Comparison of ENCODE assay signal across 8 mouse cellular contexts in genomic region chr12:112672744-112673575, GRCm38 (mm10). TPM values are rescaled to one million over a fixed set of nuclear protein-coding genes. Genes with fewer than 3 reads are reported as not detected.
DNase-seq lines count a peak whose midpoint lies in the region; ATAC-seq lines count a peak whose summit lies in the region.

No protein-coding gene starts in this region.

- WGBS in forebrain, embryonic 10.5 days: 15% methylated on average over 21 of the region's 21 CpGs
- WGBS in hindbrain, embryonic 16.5 days: 5% methylated on average over 16 of the region's 21 CpGs
- 3% methylated on average over 21 of the region's 21 CpGs for WGBS in stomach, embryonic 14.5 days

- H3K9me3 ChIP-seq in erythroblast, embryonic 14.5 days (ENCODE audit: control insufficient read depth, low read length): peaks cover 1% of the 10 kb centered on the region; the same call in 1 of the 2 replicates
- H3K9me3 ChIP-seq in forebrain, embryonic 10.5 days: no peaks in the 10 kb centered on the region
- H3K9me3 ChIP-seq in hindbrain, embryonic 16.5 days (ENCODE audit: control insufficient read depth, low read length): no peaks in the 10 kb centered on the region
- H3K9me3 ChIP-seq in stomach, embryonic 14.5 days (ENCODE audit: control insufficient read depth, low read depth, low read length): no peaks in the 10 kb centered on the region

- peak; percentile 46 for DNase-seq in MN1 (ENCODE audit: low spot score)
- DNase-seq in forebrain, embryonic 10.5 days (ENCODE audit: extremely low spot score, low spot score): peak; percentile 48
- peak; percentile 34 for DNase-seq in lung, postnatal 14 days
- DNase-seq in layer of hippocampus, adult 18-20 months (ENCODE audit: low spot score in 2 of 2): no peak

- H3K4me1 ChIP-seq in erythroblast, embryonic 14.5 days (ENCODE audit: control insufficient read depth): peaks cover 53% of the 10 kb centered on the region
- peaks cover 71% of the 10 kb centered on the region for H3K4me1 ChIP-seq in forebrain, embryonic 10.5 days
- H3K4me1 ChIP-seq in hindbrain, embryonic 16.5 days (ENCODE audit: control insufficient read depth, insufficient read depth, low read depth, low read length): peaks cover 40% of the 10 kb centered on the region
- H3K4me1 ChIP-seq in stomach, embryonic 14.5 days (ENCODE audit: control insufficient read depth, insufficient read depth, low read length): peaks cover 52% of the 10 kb centered on the region

- peak overlapping the region; percentile 98 for H3K4me2 ChIP-seq in hindbrain, embryonic 16.5 days (ENCODE audit: low read length)
- peak overlapping the region; percentile 95 for H3K4me2 ChIP-seq in stomach, embryonic 14.5 days (replicated peaks; ENCODE audit: low read depth, low read length)

- H3K9ac ChIP-seq in hindbrain, embryonic 16.5 days (ENCODE audit: low read depth, low read length): peak overlapping the region; percentile 100
- H3K9ac ChIP-seq in stomach, embryonic 14.5 days (replicated peaks; ENCODE audit: low read depth, low read length): peak overlapping the region; percentile 100

- H3K36me3 ChIP-seq in erythroblast, embryonic 14.5 days (ENCODE audit: control insufficient read depth): peaks cover 42% of the 10 kb centered on the region
- H3K36me3 ChIP-seq in forebrain, embryonic 10.5 days (replicated peaks): peaks cover 42% of the 10 kb centered on the region
- H3K36me3 ChIP-seq in hindbrain, embryonic 16.5 days (ENCODE audit: control insufficient read depth, insufficient read depth, low read length): peaks cover 16% of the 10 kb centered on the region
- H3K36me3 ChIP-seq in stomach, embryonic 14.5 days (ENCODE audit: control insufficient read depth, insufficient read depth, low read length): peaks cover 34% of the 10 kb centered on the region

- peak overlapping the region; percentile 99 for H3K27ac ChIP-seq in forebrain, embryonic 10.5 days
- peak overlapping the region; percentile 94 for H3K27ac ChIP-seq in hindbrain, embryonic 16.5 days (ENCODE audit: low read depth, low read length)
- H3K27ac ChIP-seq in stomach, embryonic 14.5 days (ENCODE audit: low read length): peak overlapping the region; percentile 98

- peak overlapping the region; percentile 83 for H3K4me3 ChIP-seq in erythroblast, embryonic 14.5 days (replicated peaks)
- H3K4me3 ChIP-seq in forebrain, embryonic 10.5 days: peak overlapping the region; percentile 99
- H3K4me3 ChIP-seq in hindbrain, embryonic 16.5 days (ENCODE audit: low read length): peak overlapping the region; percentile 96
- H3K4me3 ChIP-seq in stomach, embryonic 14.5 days (ENCODE audit: low read depth, low read length): peak overlapping the region; percentile 98

- peaks cover 21% of the 10 kb centered on the region for H3K27me3 ChIP-seq in erythroblast, embryonic 14.5 days (ENCODE audit: control insufficient read depth)
- peaks cover 20% of the 10 kb centered on the region for H3K27me3 ChIP-seq in forebrain, embryonic 10.5 days (ENCODE audit: poor library complexity, severe bottlenecking)
- no peaks in the 10 kb centered on the region for H3K27me3 ChIP-seq in hindbrain, embryonic 16.5 days (replicated peaks; ENCODE audit: control insufficient read depth, insufficient read depth, low read length)
- H3K27me3 ChIP-seq in stomach, embryonic 14.5 days (ENCODE audit: control insufficient read depth, insufficient read depth, low read length): no peaks in the 10 kb centered on the region

- ATAC-seq in erythroblast, adult 5-6 weeks (replicated peaks; ENCODE audit: low FRiP score, poor library complexity, severe bottlenecking): no peak
- ATAC-seq in hindbrain, embryonic 16.5 days: peak; percentile 21; the same call in 1 of the 2 replicates
- ATAC-seq in stomach, embryonic 14.5 days (ENCODE audit: insufficient number of reproducible peaks, insufficient read depth, low FRiP score, low read depth): no peak

RNA-seq across cellular contexts. Expression of gene Akt1, which starts 1.7 kb away (rescaled TPM):
- 15.1 and 15.2 TPM in 2 replicates for polyA plus RNA-seq in erythroblast, embryonic 14.5 days (2012)
- total RNA-seq in erythroblast, adult 5-6 weeks (2015; ENCODE audit: low replicate concordance): 20.9 and 30.7 TPM in 2 replicates
- 25.1 and 26.3 TPM in 2 replicates for total RNA-seq in erythroblast, adult 5-6 weeks (2017; ENCODE audit: low replicate concordance)
- polyA plus RNA-seq in forebrain, embryonic 10.5 days (2016; fragmentation: Nextera tagmentation; extraction: Ambion mirVana): 39.2 and 41.9 TPM in 2 replicates
- 55.6 and 62.3 TPM in 2 replicates for polyA plus RNA-seq in hindbrain, embryonic 16.5 days (2015; fragmentation: Nextera tagmentation; extraction: Ambion mirVana)
- polyA plus RNA-seq in stomach, embryonic 14.5 days (2014; fragmentation: Nextera tagmentation; extraction: Ambion mirVana): 55.6 and 64.6 TPM in 2 replicates
- 100 to 1,000 TPM; 169 to 170 TPM for total RNA-seq in layer of hippocampus, adult 18-20 months (2021)

RNA-seq across cellular contexts. Expression of gene Zbtb42, which starts 5.7 kb away (rescaled TPM):
- polyA plus RNA-seq in erythroblast, embryonic 14.5 days (2012): 0.02 TPM in 1 of 2 replicates, not detected in the other
- 2.3 TPM in 1 of 2 replicates, not detected in the other for total RNA-seq in erythroblast, adult 5-6 weeks (2015; ENCODE audit: low replicate concordance)
- 0.42 and 1.2 TPM in 2 replicates for total RNA-seq in erythroblast, adult 5-6 weeks (2017; ENCODE audit: low replicate concordance)
- 4.1 and 4.3 TPM in 2 replicates for polyA plus RNA-seq in forebrain, embryonic 10.5 days (2016; fragmentation: Nextera tagmentation; extraction: Ambion mirVana)
- polyA plus RNA-seq in hindbrain, embryonic 16.5 days (2015; fragmentation: Nextera tagmentation; extraction: Ambion mirVana): 2.4 and 4.0 TPM in 2 replicates
- 10.9 and 14.2 TPM in 2 replicates for polyA plus RNA-seq in stomach, embryonic 14.5 days (2014; fragmentation: Nextera tagmentation; extraction: Ambion mirVana)
- total RNA-seq in layer of hippocampus, adult 18-20 months (2021): under 1 TPM; 0.61 to 0.97 TPM

RNA-seq across cellular contexts. Expression of gene Siva1, which starts 28.5 kb away (rescaled TPM):
- 20.4 and 20.6 TPM in 2 replicates for polyA plus RNA-seq in erythroblast, embryonic 14.5 days (2012)
- total RNA-seq in erythroblast, adult 5-6 weeks (2015; ENCODE audit: low replicate concordance): 45.0 and 45.4 TPM in 2 replicates
- 65.9 and 114 TPM in 2 replicates for total RNA-seq in erythroblast, adult 5-6 weeks (2017; ENCODE audit: low replicate concordance)
- polyA plus RNA-seq in forebrain, embryonic 10.5 days (2016; fragmentation: Nextera tagmentation; extraction: Ambion mirVana): 361 and 369 TPM in 2 replicates
- 48.1 and 57.5 TPM in 2 replicates for polyA plus RNA-seq in hindbrain, embryonic 16.5 days (2015; fragmentation: Nextera tagmentation; extraction: Ambion mirVana)
- polyA plus RNA-seq in stomach, embryonic 14.5 days (2014; fragmentation: Nextera tagmentation; extraction: Ambion mirVana): 250 and 274 TPM in 2 replicates
- 10 to 100 TPM; 23.4 TPM for total RNA-seq in layer of hippocampus, adult 18-20 months (2021)

RNA-seq across cellular contexts. Expression of gene Cep170b, which starts 47.3 kb away (rescaled TPM):
- polyA plus RNA-seq in erythroblast, embryonic 14.5 days (2012): 0.02 and 0.04 TPM in 2 replicates
- total RNA-seq in erythroblast, adult 5-6 weeks (2015; ENCODE audit: low replicate concordance): not detected in 2 replicates
- total RNA-seq in erythroblast, adult 5-6 weeks (2017; ENCODE audit: low replicate concordance): 0.51 TPM in 1 of 2 replicates, not detected in the other
- 5.9 and 7.9 TPM in 2 replicates for polyA plus RNA-seq in forebrain, embryonic 10.5 days (2016; fragmentation: Nextera tagmentation; extraction: Ambion mirVana)
- polyA plus RNA-seq in hindbrain, embryonic 16.5 days (2015; fragmentation: Nextera tagmentation; extraction: Ambion mirVana): 29.5 and 30.6 TPM in 2 replicates
- 15.8 and 16.2 TPM in 2 replicates for polyA plus RNA-seq in stomach, embryonic 14.5 days (2014; fragmentation: Nextera tagmentation; extraction: Ambion mirVana)
- total RNA-seq in layer of hippocampus, adult 18-20 months (2021): 100 to 1,000 TPM; 192 to 208 TPM

RNA-seq across cellular contexts. Expression of gene Adssl1, which starts 53.1 kb away (rescaled TPM):
- 0.28 and 0.74 TPM in 2 replicates for polyA plus RNA-seq in erythroblast, embryonic 14.5 days (2012)
- total RNA-seq in erythroblast, adult 5-6 weeks (2015; ENCODE audit: low replicate concordance): 20.5 and 32.3 TPM in 2 replicates
- total RNA-seq in erythroblast, adult 5-6 weeks (2017; ENCODE audit: low replicate concordance): 23.8 and 24.4 TPM in 2 replicates
- 4.9 and 6.6 TPM in 2 replicates for polyA plus RNA-seq in forebrain, embryonic 10.5 days (2016; fragmentation: Nextera tagmentation; extraction: Ambion mirVana)
- polyA plus RNA-seq in hindbrain, embryonic 16.5 days (2015; fragmentation: Nextera tagmentation; extraction: Ambion mirVana): 7.7 and 7.9 TPM in 2 replicates
- polyA plus RNA-seq in stomach, embryonic 14.5 days (2014; fragmentation: Nextera tagmentation; extraction: Ambion mirVana): 2.8 and 3.1 TPM in 2 replicates
- total RNA-seq in layer of hippocampus, adult 18-20 months (2021): 10 to 100 TPM; 14.3 to 15.7 TPM

Comparison
In these comparisons a context has a peak if more than half of its experiments do, and no peak if none do; other contexts are left out.
1. DNase-seq: peak in MN1 (single experiment), forebrain, embryonic 10.5 days (single experiment) and lung, postnatal 14 days (single experiment); none in layer of hippocampus, adult 18-20 months (0 of 2).
2. Peak in every context shown above with its lines, with median percentiles within 50 percentile points of each other: H3K4me3 ChIP-seq and H3K27ac ChIP-seq.